Mouse (Mus musculus) cortical plate, adult 2 months (tissue): Measurements from ENCODE around the gene Smad1. TPM values are rescaled to one million over a fixed set of nuclear protein-coding genes. Genes with fewer than 3 reads are reported as not detected.
"Not testable (repeated sequence)": the region's sequence is repeated elsewhere in the genome, so short reads cannot be mapped to it uniquely, and the experiment has no call there.

Source experiments
- H3K27ac ChIP-seq: fragments of 200-500 bp; 2 replicates; pipeline ENCODE4 v1.5.1; 2012; ENCODE audit warnings: low read length, control low read depth, inconsistent platforms; ENCODE audit not compliant: insufficient read depth
- H3K4me1 ChIP-seq: fragments of 200-500 bp; 2 replicates; pipeline ENCODE4 v1.6.1; 2011; ENCODE audit warnings: low read length; ENCODE audit not compliant: control insufficient read depth, insufficient read depth
- H3K4me3 ChIP-seq: fragments of 200-500 bp; 2 replicates; pipeline ENCODE4 v1.5.1; 2011; ENCODE audit warnings: mild to moderate bottlenecking, low read length, control low read depth; ENCODE audit not compliant: insufficient read depth
- CTCF ChIP-seq: fragments of 200-500 bp; IDR thresholded peaks from 2 replicates; pipeline ENCODE4 v1.5.1; 2011; ENCODE audit warnings: mild to moderate bottlenecking, control low read depth, low read length; ENCODE audit not compliant: insufficient read depth; ENCODE audit errors: extremely low read depth
- POLR2A ChIP-seq: fragments of 200-500 bp; IDR thresholded peaks from 2 replicates; pipeline ENCODE4 v1.6.1; 2011; ENCODE audit warnings: mild to moderate bottlenecking, low read length, control low read depth; ENCODE audit not compliant: insufficient read depth; ENCODE audit errors: extremely low read depth
- polyA plus RNA-seq: library from polyadenylated mRNA; depleted of rRNA; stranded (reverse); fragments of >200 nt; gene quantifications from 2 replicates; pipeline ENCODE4 v1.2.3, GENCODE M21; 2012; rRNA removed

The Smad1 gene
- polyA plus RNA-seq = 18.9 and 19.4 TPM in 2 replicates

DNA sequence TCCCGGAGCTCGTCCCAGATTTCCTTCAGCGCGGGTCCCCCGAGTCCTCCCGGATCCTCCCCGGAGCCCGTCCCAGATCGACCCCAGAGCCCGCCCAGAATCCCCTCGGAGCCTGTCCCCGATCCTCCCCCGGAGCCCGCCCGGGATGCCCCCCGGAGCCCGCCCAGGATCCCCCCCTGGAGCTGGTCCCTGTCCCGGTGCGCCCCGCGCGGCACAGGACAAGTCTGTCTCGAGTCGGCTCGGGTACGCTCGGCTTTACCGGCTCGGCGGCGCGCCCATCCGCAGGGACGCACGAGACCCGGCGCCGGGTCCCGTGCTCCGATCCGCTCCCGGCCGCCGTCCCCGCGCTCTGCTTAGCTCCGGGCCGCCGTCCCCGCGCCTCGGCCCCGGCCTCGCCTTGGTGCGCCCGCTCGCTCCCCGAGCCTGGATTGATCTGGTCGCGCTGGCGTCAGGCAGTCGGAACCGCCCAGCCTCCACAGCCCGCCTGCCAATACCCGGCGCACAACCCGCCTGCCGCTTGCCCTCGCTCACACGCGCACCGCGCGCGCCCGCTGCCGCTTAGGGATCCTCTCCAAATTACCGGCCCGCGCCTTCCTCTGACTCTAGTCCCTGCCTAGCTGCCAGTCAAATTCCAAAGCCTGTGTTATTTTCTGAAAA is at the start of gene Smad1:
Gene Smad1, minus strand, starts transcription at position 525 of the 657 bp plus-strand sequence.
- TF ChIP-seq POLR2A (peak; percentile 65), CTCF (no peak)
- peaks cover 12% of the 10 kb centered on the region for H3K4me1 ChIP-seq
- peak within 1 kb of the TSS; percentile 95 for H3K4me3 ChIP-seq
- H3K27ac ChIP-seq = peak within 1 kb of the TSS; percentile 95

GRCm38 (mm10) chr8:79447260-79447853 is 48.0 kb upstream of the Smad1 start:
- Histone ChIP-seq H3K27ac (no peak overlapping the region), H3K4me1 (no peaks in the 10 kb centered on the region), H3K4me3 (no peak overlapping the region)
- TF ChIP-seq CTCF (no peak), POLR2A (no peak)

GRCm38 (mm10) chr8:79443460-79444098 is 44.3 kb upstream of the Smad1 start:
- TF ChIP-seq CTCF (no peak), POLR2A (no peak)
- Histone ChIP-seq H3K27ac (no peak overlapping the region), H3K4me3 (no peak overlapping the region), H3K4me1 (no peaks in the 10 kb centered on the region)

DNA sequence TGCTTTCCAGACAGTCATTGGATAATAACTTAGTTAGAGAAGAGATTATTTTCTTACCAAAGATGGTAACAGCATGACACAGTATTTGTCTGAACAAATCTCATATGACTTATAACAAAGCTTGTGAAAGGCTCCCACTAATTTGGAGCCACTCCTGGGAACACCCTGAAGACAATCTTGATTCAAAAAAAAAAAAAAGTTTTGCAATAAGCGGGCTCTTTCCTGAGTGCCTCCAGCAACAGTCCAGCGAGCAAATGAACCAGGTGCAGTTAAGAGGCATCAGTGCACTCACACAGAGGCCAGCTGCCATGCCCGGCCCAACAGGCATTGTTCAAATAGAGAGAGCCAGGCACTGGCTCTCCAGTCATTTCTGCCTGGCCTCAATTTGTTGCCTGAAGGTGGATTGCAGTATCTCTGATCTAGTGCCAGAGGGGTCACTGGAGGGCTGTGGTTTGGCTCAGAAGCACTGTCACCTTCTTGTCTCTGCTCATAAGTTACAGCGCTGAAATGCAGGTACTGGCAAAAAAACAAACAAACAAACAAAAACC is 34.7 kb upstream of the Smad1 start:
- Histone ChIP-seq H3K4me1 (no peaks in the 10 kb centered on the region), H3K27ac (no peak overlapping the region), H3K4me3 (no peak overlapping the region)
- TF ChIP-seq CTCF (no peak), POLR2A (no peak)

- Histone ChIP-seq H3K27ac (no peak overlapping the region), H3K4me1 (no peaks in the 10 kb centered on the region)
- TF ChIP-seq POLR2A (no peak), CTCF (no peak)
Measured at GRCm38 (mm10) chr8:79414907-79415306, 15.6 kb upstream of the Smad1 start.

GRCm38 (mm10) chr8:79410501-79410900 is 11.2 kb upstream of the Smad1 start:
- TF ChIP-seq POLR2A (no peak), CTCF (no peak)
- H3K4me1 ChIP-seq = no peaks in the 10 kb centered on the region
- no peak overlapping the region for H3K27ac ChIP-seq
- no peak overlapping the region for H3K4me3 ChIP-seq

More at GRCm38 (mm10) chr8:79414907-79415306, 15.6 kb upstream of the Smad1 start:
- H3K4me3 ChIP-seq = no peak overlapping the region

GRCm38 (mm10) chr8:79407356-79407755 is 8.0 kb upstream of the Smad1 start:
- H3K4me3 ChIP-seq, H3K27ac ChIP-seq, H3K4me1 ChIP-seq: not testable (repeated sequence)

- Histone ChIP-seq H3K4me1 (no peaks in the 10 kb centered on the region), H3K27ac (no peak overlapping the region), H3K4me3 (no peak overlapping the region)
- TF ChIP-seq CTCF (no peak), POLR2A (no peak)
Measured at GRCm38 (mm10) chr8:79404895-79405557, 5.7 kb upstream of the Smad1 start.

GRCm38 (mm10) chr8:79400671-79401070 is 1.4 kb upstream of the Smad1 start:
- no peak overlapping the region for H3K27ac ChIP-seq
- H3K4me1 ChIP-seq = peaks cover 8% of the 10 kb centered on the region; the same call in 1 of the 2 replicates
- TF ChIP-seq CTCF (no peak), POLR2A (no peak)
- no peak overlapping the region for H3K4me3 ChIP-seq
